Mouse (Mus musculus) ES-Bruce4 (cell line): ENCODE data around the gene Pomp.

ENCODE experiments used
- CTCF ChIP-seq: IDR thresholded peaks from one replicate; pipeline ENCODE4 v1.8.1; 2011; ENCODE audit warnings: low read depth, low read length
- EP300 ChIP-seq: IDR thresholded peaks from 2 replicates; pipeline ENCODE4 v1.6.1; 2011; ENCODE audit warnings: low read depth, low read length; ENCODE audit not compliant: insufficient read depth
- POLR2A ChIP-seq: IDR thresholded peaks from one replicate; pipeline ENCODE4 v1.8.1; 2011; ENCODE audit warnings: low read length; ENCODE audit not compliant: insufficient read depth

- no peak for TF ChIP-seq POLR2A
- no peak for TF ChIP-seq CTCF
- TF ChIP-seq EP300, result no peak
Observed at GRCm38 (mm10) chr5:147828846-147829245, 31.4 kb upstream of the Pomp start.
